Mouse (Mus musculus) retina, postnatal 1 day (tissue): ENCODE measurements at regions not wholly inside any gene's neighbourhood (a gene's known extent, or its start where the extent isn't known, plus 50 kb on each side); places are given as distances from the start of the nearest gene placed in this dataset.

Source experiments
- DNase-seq: peaks from one replicate; pipeline ENCODE4 v3.0.0-alpha.2; 2012

DNA sequence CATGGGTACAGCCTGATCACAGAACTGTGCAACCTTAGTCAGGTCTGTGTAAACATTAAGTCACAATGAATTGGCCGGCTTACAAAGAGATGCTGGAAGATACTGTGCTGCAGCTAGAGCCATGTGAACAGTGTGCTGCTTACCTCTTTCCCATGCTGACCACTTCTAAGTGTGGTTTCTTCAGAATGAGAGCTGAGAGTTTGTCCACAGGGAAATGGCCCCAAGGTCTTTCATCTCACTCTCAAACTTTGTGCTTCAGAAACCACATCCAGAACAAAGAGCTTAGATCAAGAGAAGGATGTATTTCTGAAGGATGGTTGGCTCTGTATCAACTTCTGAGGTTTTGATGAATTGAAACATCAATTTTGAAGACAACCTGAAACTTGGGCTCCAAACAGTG is 165.7 kb downstream of the Lrrc3b start:
- no peak for DNase-seq

DNA sequence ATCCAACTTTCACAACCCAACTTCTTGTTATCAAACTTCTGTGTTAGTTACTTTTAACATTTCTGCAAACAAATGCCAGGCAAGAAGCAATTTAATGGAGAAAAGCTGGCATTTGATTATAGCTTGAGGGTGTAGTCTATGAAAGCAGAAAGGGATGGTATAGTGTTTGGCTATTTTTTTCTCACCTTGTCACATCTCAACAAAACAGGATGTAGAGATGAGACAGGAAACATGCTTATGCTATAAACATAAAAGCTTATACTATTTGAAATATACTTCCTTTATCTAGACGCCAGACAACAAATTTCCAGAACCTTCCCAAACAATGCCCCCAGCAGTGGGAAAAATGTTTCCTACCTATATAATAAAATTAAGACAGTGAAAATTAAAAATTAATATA is 166.4 kb downstream of the Lrrc3b start:
- DNase-seq: no peak

DNA sequence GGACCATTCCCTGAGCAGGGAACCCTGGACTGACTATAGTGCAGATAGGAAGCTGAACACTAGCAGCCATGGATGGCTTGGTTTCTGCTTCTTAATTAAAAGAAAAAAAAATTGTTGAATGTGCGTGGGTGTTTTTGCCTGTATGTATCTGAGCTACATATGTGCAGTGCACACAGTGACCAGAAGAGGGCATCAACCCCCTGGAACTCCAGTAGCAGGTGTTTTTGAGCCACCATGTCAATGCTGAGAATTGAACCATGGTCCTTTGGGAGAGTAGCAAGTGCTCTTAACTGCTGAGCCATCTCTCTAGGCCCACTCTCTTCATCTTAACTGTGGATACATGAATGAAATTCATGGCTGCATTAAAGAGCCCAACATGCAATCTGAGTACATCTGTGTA is 172.5 kb downstream of the Lrrc3b start:
- DNase-seq: peak; percentile 9

DNA sequence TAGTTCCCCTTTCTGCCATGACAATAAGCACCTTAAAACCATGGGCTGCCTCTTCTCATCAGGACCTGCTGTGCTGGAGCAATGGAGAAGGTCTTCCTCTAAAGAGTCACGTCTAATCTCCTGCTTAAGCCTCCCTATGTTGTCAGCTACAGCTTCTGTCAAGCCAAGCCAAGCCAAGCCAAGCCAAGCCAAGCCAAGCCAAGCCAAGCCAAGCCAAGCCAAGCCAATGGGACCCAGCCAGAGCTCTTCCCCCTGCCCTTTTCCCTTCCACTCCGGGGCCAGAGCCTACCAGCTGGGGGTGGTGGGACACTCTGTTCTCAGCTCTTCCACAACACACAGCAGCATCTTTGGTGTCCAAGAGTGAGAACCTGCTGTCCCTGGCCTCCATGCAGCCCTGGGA is 175.8 kb downstream of the Lrrc3b start:
- DNase-seq: no peak

DNA sequence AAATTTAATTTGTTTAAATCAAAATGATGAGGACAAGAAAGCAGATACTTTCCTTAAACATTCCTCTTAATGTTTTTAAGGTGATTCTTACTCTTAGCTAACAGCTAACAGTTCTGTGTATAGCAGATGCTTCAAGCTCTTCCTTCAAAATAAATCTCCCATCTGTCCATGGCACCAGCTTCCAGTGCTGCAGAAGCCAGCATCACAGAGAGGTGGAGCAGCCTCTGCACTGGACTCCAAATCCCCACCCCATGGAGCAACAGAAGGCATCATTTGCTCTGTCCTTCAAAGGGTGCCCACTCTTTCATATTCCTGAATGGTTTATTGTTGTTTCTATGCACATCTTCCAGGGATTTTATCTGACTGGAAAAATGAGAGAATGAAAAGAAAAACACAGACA is 183.1 kb downstream of the Lrrc3b start:
- DNase-seq: no peak

DNA sequence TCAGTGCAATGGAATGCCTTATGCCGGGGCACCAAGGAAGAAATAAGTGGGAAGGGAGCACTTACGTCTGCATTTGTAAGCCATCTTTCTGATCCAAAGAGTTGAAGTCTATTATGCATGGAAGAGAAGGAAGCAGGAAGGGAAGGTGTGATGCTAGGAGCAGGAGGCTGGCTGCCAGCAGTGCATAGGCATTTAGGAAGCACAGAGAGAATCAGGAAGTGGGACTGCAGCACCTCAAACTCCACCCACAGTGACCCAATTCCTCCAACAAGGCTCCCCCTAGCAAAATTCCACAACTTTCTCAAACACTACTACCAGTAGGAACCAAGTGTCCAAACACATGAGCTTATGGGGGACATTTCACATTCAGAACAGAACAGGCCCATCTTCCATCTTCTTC is 233.2 kb downstream of the Lrrc3b start:
- DNase-seq: no peak

DNA sequence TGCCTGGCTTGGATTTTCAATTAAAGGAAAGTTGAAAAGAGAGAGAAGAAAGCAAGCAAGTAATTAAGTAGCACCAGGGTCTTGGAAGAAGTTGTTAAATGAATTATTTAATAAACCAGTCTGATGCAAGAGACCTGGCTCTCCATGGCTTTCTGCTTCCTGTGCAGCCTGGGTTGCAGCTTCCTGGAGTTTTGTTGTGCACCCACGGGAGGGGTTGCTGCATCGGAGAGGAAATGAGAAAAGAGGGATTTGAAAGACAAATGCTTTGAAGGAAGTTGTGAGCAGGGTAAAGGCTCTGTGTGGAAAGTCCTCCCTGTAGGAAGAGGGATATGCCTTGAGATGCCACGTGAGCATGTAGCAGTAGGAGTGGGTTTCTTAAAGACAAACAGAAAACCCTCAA is 234.5 kb downstream of the Lrrc3b start:
- no peak for DNase-seq
